Mouse (Mus musculus) bone marrow, adult 2 months (tissue): ENCODE measurements around the gene Ppif.

Source experiments
- CTCF ChIP-seq: fragments of 200-500 bp; IDR thresholded peaks from 2 replicates; pipeline ENCODE4 v1.5.1; 2011; ENCODE audit warnings: low read length, control low read depth; ENCODE audit not compliant: control insufficient read depth, insufficient read depth
- POLR2A ChIP-seq: fragments of 200-500 bp; IDR thresholded peaks from 2 replicates; pipeline ENCODE4 v1.6.1; 2011; ENCODE audit warnings: low read depth, mild to moderate bottlenecking, control low read depth, low read length, borderline replicate concordance; ENCODE audit not compliant: control insufficient read depth

DNA sequence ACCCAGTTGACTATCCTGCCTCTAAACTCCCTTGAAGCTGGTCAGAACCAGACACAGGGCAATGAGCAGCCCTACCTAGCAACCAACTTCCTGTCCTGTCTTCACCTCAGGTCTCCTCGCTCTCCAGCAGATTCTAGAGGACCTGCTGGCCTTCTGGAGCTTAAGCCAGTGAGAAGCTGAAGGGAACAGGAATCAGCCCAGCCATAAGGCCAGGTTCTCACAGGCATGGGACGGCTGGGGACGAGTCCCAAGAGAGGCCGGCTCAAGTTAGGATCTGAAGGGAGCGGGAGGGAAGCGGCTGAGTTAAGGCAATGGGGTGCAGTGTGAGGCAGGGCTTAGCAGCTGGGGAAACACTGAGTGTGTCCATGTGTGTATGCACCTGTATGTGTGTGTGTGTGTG lies 52.4 kb downstream of the Ppif start:
- TF ChIP-seq POLR2A (no peak), CTCF (no peak)
